Mouse (Mus musculus): Measurements from ENCODE around the gene Stac2.

- TF ChIP-seq CTCF (IDR thresholded peaks at IDR 0.05; ENCODE audit: extremely low read depth, insufficient read length, insufficient replicate concordance, low read depth, low read length) = no peak
- no peak for TF ChIP-seq POLR2A (IDR thresholded peaks at IDR 0.05; ENCODE audit: low read depth, low read length)
Observed at GRCm38 (mm10) chr11:98050520-98050815, 2.8 kb downstream of the Stac2 start.

All from small intestine, adult 2 months (tissue).